Mouse (Mus musculus) olfactory bulb, adult 2 months (tissue): ENCODE measurements around the gene Ghrl.

Experiments used
- CTCF ChIP-seq: fragments of 200-500 bp; IDR thresholded peaks from 2 replicates; pipeline ENCODE4 v1.5.1; 2012; ENCODE audit warnings: low read depth, mild to moderate bottlenecking, low read length, moderate library complexity; ENCODE audit not compliant: insufficient read depth
- POLR2A ChIP-seq: fragments of 200-500 bp; IDR thresholded peaks from 2 replicates; pipeline ENCODE4 v1.6.1; 2012; ENCODE audit warnings: mild to moderate bottlenecking, low read depth, low read length, moderate library complexity; ENCODE audit not compliant: insufficient read depth

- TF ChIP-seq CTCF (no peak), POLR2A (no peak)
Observed at GRCm38 (mm10) chr6:113675991-113676390, 43.7 kb downstream of the Ghrl start.
